Mouse (Mus musculus) stomach, postnatal 0 days (tissue): ENCODE data around the gene Cask.

Experiments used
- CTCF ChIP-seq: IDR thresholded peaks from 2 replicates; pipeline ENCODE4 v1.5.1; 2016; ENCODE audit warnings: antibody characterized with exemption, low read depth, mild to moderate bottlenecking, moderate library complexity
- EP300 ChIP-seq: optimal IDR thresholded peaks from 2 replicates; pipeline ENCODE3; 2016; ENCODE audit warnings: antibody characterized with exemption

- TF ChIP-seq CTCF (no peak), EP300 (no peak)
Measured at GRCm38 (mm10) chrX:13599373-13599772, 251.8 kb downstream of the Cask start.
